In the genomic region with DNA sequence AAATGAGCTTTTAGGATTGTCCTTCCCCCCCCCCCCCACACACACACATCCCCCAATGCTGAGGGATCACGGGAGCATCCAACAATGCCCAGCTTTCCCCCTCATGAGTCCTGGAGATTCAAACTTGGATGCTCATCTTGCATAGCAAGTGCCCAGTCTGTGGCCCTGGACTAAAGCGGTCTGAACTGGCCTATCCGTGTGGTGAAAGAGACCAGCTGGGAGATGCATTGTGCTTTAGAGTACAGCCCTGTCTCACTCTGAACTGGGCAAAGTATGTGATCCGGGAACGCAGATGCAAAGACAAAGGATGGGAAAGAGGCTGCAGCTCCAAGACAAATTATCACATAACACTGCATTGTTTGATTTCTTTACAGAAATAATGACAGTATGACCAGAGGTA, we compare ENCODE assay signal across 17 mouse cellular contexts. TPM values are rescaled to one million over a fixed set of nuclear protein-coding genes. Genes with fewer than 3 reads are reported as not detected.
A peak's percentile ranks its signal among the peaks of the same experiment; 100 is the strongest.
DNase-seq lines count a peak whose midpoint lies in the region; ATAC-seq and TF ChIP-seq lines count a peak whose summit lies in the region.
"Had no signal": no experiment of that assay in that cellular context is flagged by ENCODE, and none has a peak within 500 bp of the region (broad histone marks: within the 10 kb centered on the region; RNA-seq: fewer than 3 reads in every experiment).

No protein-coding gene starts in this region.

- no peaks in the 10 kb centered on the region for H3K9me3 ChIP-seq in forebrain, embryonic 13.5 days (replicated peaks)
- no peaks in the 10 kb centered on the region for H3K9me3 ChIP-seq in hindbrain, embryonic 15.5 days
- no peaks in the 10 kb centered on the region; the same call in 1 of the 2 replicates for H3K9me3 ChIP-seq in midbrain, embryonic 16.5 days (replicated peaks; ENCODE audit: control insufficient read depth, low read length, poor library complexity, severe bottlenecking)
- no peaks in the 10 kb centered on the region for H3K9me3 ChIP-seq in kidney, embryonic 14.5 days (ENCODE audit: control insufficient read depth, low read length)
- H3K9me3 ChIP-seq in liver, embryonic 11.5 days (ENCODE audit: control insufficient read depth, low read length) = no peaks in the 10 kb centered on the region
- H3K9me3 ChIP-seq: heart, embryonic 10.5 days; limb, embryonic 13.5 days had no signal

- peaks cover 28% of the 10 kb centered on the region for H3K4me1 ChIP-seq in forebrain, embryonic 13.5 days
- H3K4me1 ChIP-seq in hindbrain, embryonic 15.5 days (replicated peaks) = peaks cover 16% of the 10 kb centered on the region
- peaks cover 15% of the 10 kb centered on the region for H3K4me1 ChIP-seq in midbrain, embryonic 16.5 days (ENCODE audit: control insufficient read depth, insufficient read depth, low read length)
- H3K4me1 ChIP-seq in kidney, embryonic 14.5 days (ENCODE audit: control insufficient read depth, insufficient read depth, low read length) = no peaks in the 10 kb centered on the region
- no peaks in the 10 kb centered on the region for H3K4me1 ChIP-seq in liver, embryonic 11.5 days (replicated peaks; ENCODE audit: control insufficient read depth, insufficient read depth, low read length)
- H3K4me1 ChIP-seq: limb, embryonic 13.5 days had no signal

- TF ChIP-seq CTCF in brain, embryonic 14.5 days (IDR thresholded peaks at IDR 0.05; ENCODE audit: borderline replicate concordance, extremely low read depth, insufficient read depth, insufficient read length) = no peak

- peaks cover 17% of the 10 kb centered on the region for H3K36me3 ChIP-seq in forebrain, embryonic 13.5 days (ENCODE audit: poor library complexity, severe bottlenecking)
- peaks cover 18% of the 10 kb centered on the region; the same call in 1 of the 2 replicates for H3K36me3 ChIP-seq in hindbrain, embryonic 15.5 days
- H3K36me3 ChIP-seq in midbrain, embryonic 16.5 days (ENCODE audit: control insufficient read depth, insufficient read depth, low read length) = peaks cover 10% of the 10 kb centered on the region; the same call in 1 of the 2 replicates
- no peaks in the 10 kb centered on the region for H3K36me3 ChIP-seq in kidney, embryonic 14.5 days (ENCODE audit: control insufficient read depth, insufficient read depth, low read length)
- no peaks in the 10 kb centered on the region for H3K36me3 ChIP-seq in liver, embryonic 11.5 days (ENCODE audit: control insufficient read depth, insufficient read depth, low read length)

- H3K27ac ChIP-seq in forebrain, embryonic 13.5 days = peak overlapping the region; percentile 7; the same call in 1 of the 2 replicates
- 0 out of 2 replicates have a peak overlapping the region, but pooled peaks have one; percentile 8 for H3K27ac ChIP-seq in hindbrain, embryonic 15.5 days (replicated peaks)
- H3K27ac ChIP-seq in midbrain, embryonic 16.5 days (ENCODE audit: low read length) = peak overlapping the region; percentile 31; the same call in 1 of the 2 replicates
- no peak overlapping the region for H3K27ac ChIP-seq in kidney, embryonic 14.5 days (ENCODE audit: low read depth, low read length)
- H3K27ac ChIP-seq in liver, embryonic 11.5 days (ENCODE audit: low read depth, low read length) = no peak overlapping the region
- H3K27ac ChIP-seq: heart, embryonic 10.5 days; limb, embryonic 13.5 days had no signal

- ATAC-seq in forebrain, embryonic 13.5 days = peak; percentile 58; the same call in 1 of the 2 replicates
- ATAC-seq in hindbrain, embryonic 15.5 days (ENCODE audit: low FRiP score, low read depth) = peak; percentile 74; the same call in 1 of the 2 replicates
- peak; percentile 55 for ATAC-seq in midbrain, embryonic 16.5 days
- no peak for ATAC-seq in kidney, embryonic 14.5 days (ENCODE audit: low FRiP score, low TSS enrichment)
- no peak for ATAC-seq in liver, embryonic 11.5 days (replicated peaks; ENCODE audit: low FRiP score)
- ATAC-seq: activated CD4-positive, CD25-positive, alpha-beta regulatory T cell, adult 4 months; CD4-positive, CD25-positive, alpha-beta regulatory T cell, adult 4 months had no signal

- peak; percentile 73 for DNase-seq in brain, embryonic 14.5 days (ENCODE audit: low read depth)
- DNase-seq in right cerebral cortex, postnatal 36 days (ENCODE audit: low spot score in 2 of 2) = no peak
- DNase-seq in liver, embryonic 11.5 days (ENCODE audit: low spot score) = no peak
- DNase-seq: cerebellum, adult 11-12 months; heart, postnatal 36 days; kidney, adult 11 months; kidney, postnatal 36 days; lung, adult 2 months; right cerebral cortex, adult 18-20 months had no signal

- WGBS in forebrain, embryonic 13.5 days = 38% methylated on average over 5 of the region's 5 CpGs
- 20% methylated on average over 5 of the region's 5 CpGs for WGBS in hindbrain, embryonic 15.5 days
- 26% methylated on average over 5 of the region's 5 CpGs for WGBS in midbrain, embryonic 16.5 days
- WGBS in kidney, embryonic 14.5 days = 88% methylated on average over 5 of the region's 5 CpGs
- 84% methylated on average over 5 of the region's 5 CpGs for WGBS in liver, embryonic 11.5 days

- no peak overlapping the region for H3K4me3 ChIP-seq in forebrain, embryonic 13.5 days
- no peak overlapping the region for H3K4me3 ChIP-seq in hindbrain, embryonic 15.5 days
- no peak overlapping the region for H3K4me3 ChIP-seq in midbrain, embryonic 16.5 days (ENCODE audit: low read depth, low read length)
- H3K4me3 ChIP-seq in kidney, embryonic 14.5 days (ENCODE audit: low read length) = no peak overlapping the region
- H3K4me3 ChIP-seq in liver, embryonic 11.5 days (ENCODE audit: low read depth, low read length) = no peak overlapping the region
- H3K4me3 ChIP-seq: heart, embryonic 10.5 days; limb, embryonic 13.5 days had no signal

- no peak overlapping the region for H3K4me2 ChIP-seq in forebrain, embryonic 13.5 days
- no peak overlapping the region for H3K4me2 ChIP-seq in hindbrain, embryonic 15.5 days
- H3K4me2 ChIP-seq in midbrain, embryonic 16.5 days (ENCODE audit: low read length) = no peak overlapping the region
- no peak overlapping the region for H3K4me2 ChIP-seq in kidney, embryonic 14.5 days (replicated peaks; ENCODE audit: low read depth, low read length)
- no peak overlapping the region for H3K4me2 ChIP-seq in liver, embryonic 11.5 days
- H3K4me2 ChIP-seq: limb, embryonic 13.5 days had no signal

- H3K27me3 ChIP-seq in forebrain, embryonic 13.5 days = no peaks in the 10 kb centered on the region
- H3K27me3 ChIP-seq in hindbrain, embryonic 15.5 days = no peaks in the 10 kb centered on the region
- H3K27me3 ChIP-seq in midbrain, embryonic 16.5 days (ENCODE audit: control insufficient read depth, insufficient read depth, low read depth, low read length) = no peaks in the 10 kb centered on the region
- no peaks in the 10 kb centered on the region for H3K27me3 ChIP-seq in kidney, embryonic 14.5 days (ENCODE audit: control insufficient read depth, insufficient read depth, low read length)
- H3K27me3 ChIP-seq in liver, embryonic 11.5 days (replicated peaks; ENCODE audit: control insufficient read depth, insufficient read depth, low read length) = no peaks in the 10 kb centered on the region
- H3K27me3 ChIP-seq: limb, embryonic 13.5 days had no signal

- no peak overlapping the region for H3K9ac ChIP-seq in forebrain, embryonic 13.5 days
- H3K9ac ChIP-seq in hindbrain, embryonic 15.5 days = no peak overlapping the region
- H3K9ac ChIP-seq in midbrain, embryonic 16.5 days (ENCODE audit: low read depth, low read length) = no peak overlapping the region
- H3K9ac ChIP-seq in kidney, embryonic 14.5 days (ENCODE audit: low read depth, low read length) = no peak overlapping the region
- H3K9ac ChIP-seq in liver, embryonic 11.5 days (ENCODE audit: low read depth, low read length) = no peak overlapping the region
- H3K9ac ChIP-seq: limb, embryonic 13.5 days had no signal

- TF ChIP-seq POLR2A in brain, embryonic 14.5 days (IDR thresholded peaks at IDR 0.05; ENCODE audit: borderline replicate concordance, extremely low read depth, insufficient read depth, insufficient read length, poor library complexity, severe bottlenecking) = no peak

RNA-seq across cellular contexts. Expression of gene 2510009E07Rik, which starts 40.1 kb away (rescaled TPM):
- polyA plus RNA-seq in brain, embryonic 14.5 days (2012; rRNA removed) = 36.0 and 57.0 TPM in 2 replicates
- polyA plus RNA-seq in forebrain, embryonic 13.5 days (2015; fragmentation: Nextera tagmentation; extraction: Ambion mirVana) = 32.1 and 38.8 TPM in 2 replicates
- 49.9 and 53.2 TPM in 2 replicates for polyA plus RNA-seq in hindbrain, embryonic 15.5 days (2015; fragmentation: Nextera tagmentation; extraction: Ambion mirVana)
- polyA plus RNA-seq in midbrain, embryonic 16.5 days (2015; fragmentation: Nextera tagmentation; extraction: Ambion mirVana) = 50.4 and 55.3 TPM in 2 replicates
- 8.0 and 12.5 TPM in 2 replicates for polyA plus RNA-seq in kidney, embryonic 14.5 days (2014; fragmentation: Nextera tagmentation; extraction: Ambion mirVana)
- polyA plus RNA-seq in liver, embryonic 11.5 days (2014; fragmentation: Nextera tagmentation; extraction: Ambion mirVana) = 5.6 and 5.7 TPM in 2 replicates

Comparison
In these comparisons a context has a peak if more than half of its experiments do, and no peak if none do; other contexts are left out.
1. ATAC-seq: peak in forebrain, embryonic 13.5 days (single experiment), hindbrain, embryonic 15.5 days (single experiment) and midbrain, embryonic 16.5 days (single experiment); none in kidney, embryonic 14.5 days (single experiment) and liver, embryonic 11.5 days (single experiment).
2. H3K27ac ChIP-seq: peak in forebrain, embryonic 13.5 days (single experiment), hindbrain, embryonic 15.5 days (single experiment) and midbrain, embryonic 16.5 days (single experiment); none in kidney, embryonic 14.5 days (single experiment) and liver, embryonic 11.5 days (single experiment).